Mouse (Mus musculus): ENCODE measurements around the gene Epb41l4b. TPM values are rescaled to one million over a fixed set of nuclear protein-coding genes. Genes with fewer than 3 reads are reported as not detected.

Epb41l4b gene
- polyA plus RNA-seq, 1 experiment from 2014 or later = 2.9 TPM

GRCm38 (mm10) chr4:57175329-57175728 is 32.1 kb upstream of the Epb41l4b start:
- H3K4me3 ChIP-seq (ENCODE audit: low read depth, low read length) = no peak overlapping the region
- no peak overlapping the region for H3K27ac ChIP-seq (replicated peaks; ENCODE audit: low read depth, low read length)
- no peak for ATAC-seq (ENCODE audit: insufficient number of reproducible peaks, low FRiP score, low TSS enrichment, low read depth)
- no peaks in the 10 kb centered on the region for H3K36me3 ChIP-seq (ENCODE audit: control insufficient read depth, insufficient read depth, low read length)
- H3K27me3 ChIP-seq (ENCODE audit: control insufficient read depth, insufficient read depth, low read length) = no peaks in the 10 kb centered on the region
- WGBS = 71% methylated on average over 10 of the region's 10 CpGs
- DNase-seq (ENCODE audit: low spot score) = no peak
- no peak overlapping the region for H3K9ac ChIP-seq (ENCODE audit: low read length)
- H3K4me2 ChIP-seq (ENCODE audit: low read depth, severe bottlenecking) = no peak overlapping the region
- no peaks in the 10 kb centered on the region for H3K9me3 ChIP-seq (ENCODE audit: control insufficient read depth, low read length)
- H3K4me1 ChIP-seq (ENCODE audit: control insufficient read depth, insufficient read depth, low read length) = no peaks in the 10 kb centered on the region

- H3K4me3 ChIP-seq (ENCODE audit: low read depth, low read length) = no peak overlapping the region
Measured at GRCm38 (mm10) chr4:57172861-57173260, 29.6 kb upstream of the Epb41l4b start.

GRCm38 (mm10) chr4:57171817-57172216 is 28.6 kb upstream of the Epb41l4b start:
- Histone ChIP-seq H3K27me3 (ENCODE audit: control insufficient read depth, insufficient read depth, low read length) (no peaks in the 10 kb centered on the region), H3K9me3 (ENCODE audit: control insufficient read depth, low read length) (no peaks in the 10 kb centered on the region), H3K36me3 (ENCODE audit: control insufficient read depth, insufficient read depth, low read length) (no peaks in the 10 kb centered on the region), H3K4me3 (ENCODE audit: low read depth, low read length) (no peak overlapping the region), H3K4me1 (ENCODE audit: control insufficient read depth, insufficient read depth, low read length) (no peaks in the 10 kb centered on the region), H3K4me2 (ENCODE audit: low read depth, severe bottlenecking) (no peak overlapping the region), H3K27ac (replicated peaks; ENCODE audit: low read depth, low read length) (no peak overlapping the region), H3K9ac (ENCODE audit: low read length) (no peak overlapping the region)
- DNase-seq (ENCODE audit: low spot score) (no peak), ATAC-seq (ENCODE audit: insufficient number of reproducible peaks, low FRiP score, low TSS enrichment, low read depth) (no peak)
- WGBS = 84% methylated on average over 5 of the region's 5 CpGs

More at GRCm38 (mm10) chr4:57172861-57173260, 29.6 kb upstream of the Epb41l4b start:
- no peak for DNase-seq (ENCODE audit: low spot score)
- no peak for ATAC-seq (ENCODE audit: insufficient number of reproducible peaks, low FRiP score, low TSS enrichment, low read depth)
- Histone ChIP-seq H3K36me3 (ENCODE audit: control insufficient read depth, insufficient read depth, low read length) (no peaks in the 10 kb centered on the region), H3K4me1 (ENCODE audit: control insufficient read depth, insufficient read depth, low read length) (no peaks in the 10 kb centered on the region), H3K4me2 (ENCODE audit: low read depth, severe bottlenecking) (no peak overlapping the region), H3K9ac (ENCODE audit: low read length) (no peak overlapping the region), H3K27ac (replicated peaks; ENCODE audit: low read depth, low read length) (no peak overlapping the region), H3K27me3 (ENCODE audit: control insufficient read depth, insufficient read depth, low read length) (no peaks in the 10 kb centered on the region), H3K9me3 (ENCODE audit: control insufficient read depth, low read length) (no peaks in the 10 kb centered on the region)
- 74% methylated on average over 8 of the region's 8 CpGs for WGBS

GRCm38 (mm10) chr4:57168680-57169079 is 25.4 kb upstream of the Epb41l4b start:
- Histone ChIP-seq H3K4me2 (ENCODE audit: low read depth, severe bottlenecking) (no peak overlapping the region), H3K27me3 (ENCODE audit: control insufficient read depth, insufficient read depth, low read length) (no peaks in the 10 kb centered on the region)
- 73% methylated on average over 3 of the region's 3 CpGs for WGBS

GRCm38 (mm10) chr4:57168277-57168676 is 25.0 kb upstream of the Epb41l4b start:
- Histone ChIP-seq H3K4me2 (ENCODE audit: low read depth, severe bottlenecking) (no peak overlapping the region), H3K9me3 (ENCODE audit: control insufficient read depth, low read length) (no peaks in the 10 kb centered on the region), H3K27me3 (ENCODE audit: control insufficient read depth, insufficient read depth, low read length) (no peaks in the 10 kb centered on the region), H3K9ac (ENCODE audit: low read length) (no peak overlapping the region), H3K27ac (replicated peaks; ENCODE audit: low read depth, low read length) (no peak overlapping the region), H3K36me3 (ENCODE audit: control insufficient read depth, insufficient read depth, low read length) (no peaks in the 10 kb centered on the region), H3K4me1 (ENCODE audit: control insufficient read depth, insufficient read depth, low read length) (no peaks in the 10 kb centered on the region), H3K4me3 (ENCODE audit: low read depth, low read length) (no peak overlapping the region)
- no peak for ATAC-seq (ENCODE audit: insufficient number of reproducible peaks, low FRiP score, low TSS enrichment, low read depth)
- 83% methylated on average over 1 of the region's 1 CpGs for WGBS
- no peak for DNase-seq (ENCODE audit: low spot score)

More at GRCm38 (mm10) chr4:57168680-57169079, 25.4 kb upstream of the Epb41l4b start:
- H3K9me3 ChIP-seq (ENCODE audit: control insufficient read depth, low read length) = no peaks in the 10 kb centered on the region
- no peaks in the 10 kb centered on the region for H3K36me3 ChIP-seq (ENCODE audit: control insufficient read depth, insufficient read depth, low read length)
- H3K9ac ChIP-seq (ENCODE audit: low read length) = no peak overlapping the region
- no peaks in the 10 kb centered on the region for H3K4me1 ChIP-seq (ENCODE audit: control insufficient read depth, insufficient read depth, low read length)
- no peak for DNase-seq (ENCODE audit: low spot score)
- no peak overlapping the region for H3K27ac ChIP-seq (replicated peaks; ENCODE audit: low read depth, low read length)
- no peak overlapping the region for H3K4me3 ChIP-seq (ENCODE audit: low read depth, low read length)
- ATAC-seq (ENCODE audit: insufficient number of reproducible peaks, low FRiP score, low TSS enrichment, low read depth) = no peak

- Histone ChIP-seq H3K27ac (replicated peaks; ENCODE audit: low read depth, low read length) (no peak overlapping the region), H3K9ac (ENCODE audit: low read length) (no peak overlapping the region), H3K4me3 (ENCODE audit: low read depth, low read length) (no peak overlapping the region), H3K36me3 (ENCODE audit: control insufficient read depth, insufficient read depth, low read length) (no peaks in the 10 kb centered on the region), H3K27me3 (ENCODE audit: control insufficient read depth, insufficient read depth, low read length) (no peaks in the 10 kb centered on the region), H3K4me2 (ENCODE audit: low read depth, severe bottlenecking) (no peak overlapping the region), H3K9me3 (ENCODE audit: control insufficient read depth, low read length) (no peaks in the 10 kb centered on the region), H3K4me1 (ENCODE audit: control insufficient read depth, insufficient read depth, low read length) (no peaks in the 10 kb centered on the region)
- ATAC-seq (ENCODE audit: insufficient number of reproducible peaks, low FRiP score, low TSS enrichment, low read depth) = no peak
- WGBS = 57% methylated on average over 12 of the region's 12 CpGs
- DNase-seq (ENCODE audit: low spot score) = no peak
Measured at GRCm38 (mm10) chr4:57166922-57167870, 24.0 kb upstream of the Epb41l4b start.

- Histone ChIP-seq H3K9me3 (ENCODE audit: control insufficient read depth, low read length) (no peaks in the 10 kb centered on the region), H3K27me3 (ENCODE audit: control insufficient read depth, insufficient read depth, low read length) (no peaks in the 10 kb centered on the region), H3K4me1 (ENCODE audit: control insufficient read depth, insufficient read depth, low read length) (no peaks in the 10 kb centered on the region), H3K9ac (ENCODE audit: low read length) (no peak overlapping the region), H3K36me3 (ENCODE audit: control insufficient read depth, insufficient read depth, low read length) (no peaks in the 10 kb centered on the region), H3K4me3 (ENCODE audit: low read depth, low read length) (no peak overlapping the region), H3K4me2 (ENCODE audit: low read depth, severe bottlenecking) (no peak overlapping the region), H3K27ac (replicated peaks; ENCODE audit: low read depth, low read length) (no peak overlapping the region)
- 56% methylated on average over 3 of the region's 3 CpGs for WGBS
- DNase-seq (ENCODE audit: low spot score) (no peak), ATAC-seq (ENCODE audit: insufficient number of reproducible peaks, low FRiP score, low TSS enrichment, low read depth) (no peak)
Measured at GRCm38 (mm10) chr4:57165654-57166053, 22.4 kb upstream of the Epb41l4b start.

- DNase-seq (ENCODE audit: low spot score) (no peak), ATAC-seq (ENCODE audit: insufficient number of reproducible peaks, low FRiP score, low TSS enrichment, low read depth) (no peak)
- Histone ChIP-seq H3K4me1 (ENCODE audit: control insufficient read depth, insufficient read depth, low read length) (no peaks in the 10 kb centered on the region), H3K36me3 (ENCODE audit: control insufficient read depth, insufficient read depth, low read length) (no peaks in the 10 kb centered on the region), H3K4me2 (ENCODE audit: low read depth, severe bottlenecking) (no peak overlapping the region), H3K4me3 (ENCODE audit: low read depth, low read length) (no peak overlapping the region), H3K9ac (ENCODE audit: low read length) (no peak overlapping the region), H3K27ac (replicated peaks; ENCODE audit: low read depth, low read length) (no peak overlapping the region), H3K9me3 (ENCODE audit: control insufficient read depth, low read length) (no peaks in the 10 kb centered on the region), H3K27me3 (ENCODE audit: control insufficient read depth, insufficient read depth, low read length) (no peaks in the 10 kb centered on the region)
- WGBS = 90% methylated on average over 9 of the region's 9 CpGs
Measured at GRCm38 (mm10) chr4:57164578-57165210, 21.5 kb upstream of the Epb41l4b start.

Data from limb, embryonic 11.5 days (tissue).